Mouse (Mus musculus) stomach, embryonic 15.5 days (tissue): ENCODE results near the gene Mup8. TPM values are rescaled to one million over a fixed set of nuclear protein-coding genes. Genes with fewer than 3 reads are reported as not detected.
"Not testable (repeated sequence)": the region's sequence is repeated elsewhere in the genome, so short reads cannot be mapped to it uniquely, and the experiment has no call there.

Experiments used
- ATAC-seq: fragments of 200-750 bp; cut with Nextera tagmentation; 2 replicates; pipeline ENCODE4 v1.8.0; 2017; ENCODE audit warnings: low read depth, moderate number of reproducible peaks, moderate TSS enrichment; ENCODE audit not compliant: insufficient read depth, low FRiP score
- H3K27ac ChIP-seq: fragments of 300-500 bp; sonication (generic); 2 replicates; pipeline ENCODE4 v1.5.1; 2015; ENCODE audit warnings: mild to moderate bottlenecking, inconsistent platforms
- H3K27me3 ChIP-seq: fragments of 300-500 bp; sonication (generic); replicated peaks from 2 replicates; pipeline ENCODE4 v1.6.1; 2015; ENCODE audit warnings: inconsistent platforms
- H3K36me3 ChIP-seq: fragments of 300-500 bp; sonication (generic); 2 replicates; pipeline ENCODE4 v1.6.1; 2015; ENCODE audit warnings: inconsistent platforms
- H3K4me1 ChIP-seq: fragments of 300-500 bp; sonication (generic); 2 replicates; pipeline ENCODE4 v1.6.1; 2015; ENCODE audit warnings: inconsistent platforms
- H3K4me2 ChIP-seq: fragments of 300-500 bp; sonication (generic); 2 replicates; pipeline ENCODE4 v1.6.1; 2015; ENCODE audit warnings: mild to moderate bottlenecking, inconsistent platforms
- H3K4me3 ChIP-seq: fragments of 300-500 bp; sonication (generic); replicated peaks from 2 replicates; pipeline ENCODE4 v1.5.1; 2015; ENCODE audit warnings: inconsistent platforms
- H3K9ac ChIP-seq: fragments of 300-500 bp; sonication (generic); 2 replicates; pipeline ENCODE4 v1.6.1; 2015; ENCODE audit warnings: inconsistent platforms
- H3K9me3 ChIP-seq: fragments of 300-500 bp; sonication (generic); 2 replicates; pipeline ENCODE4 v1.6.1; 2016; ENCODE audit warnings: inconsistent platforms
- WGBS: fragments of 180-500 bp; shearing (Covaris S2); methylation state at CpG from one replicate; pipeline ENCODE4 v1.1.7; 2015; 5-methylcytosine and 5-hydroxymethylcytosine counted together
- polyA plus RNA-seq: library from polyadenylated mRNA; unstranded; fragments of >200 nt; fragmentation: Nextera tagmentation; extraction: Ambion mirVana; gene quantifications from 2 replicates; pipeline ENCODE4 v1.2.1, GENCODE M21; 2015

The Mup8 gene
- polyA plus RNA-seq, result not detected in 2 replicates

DNA sequence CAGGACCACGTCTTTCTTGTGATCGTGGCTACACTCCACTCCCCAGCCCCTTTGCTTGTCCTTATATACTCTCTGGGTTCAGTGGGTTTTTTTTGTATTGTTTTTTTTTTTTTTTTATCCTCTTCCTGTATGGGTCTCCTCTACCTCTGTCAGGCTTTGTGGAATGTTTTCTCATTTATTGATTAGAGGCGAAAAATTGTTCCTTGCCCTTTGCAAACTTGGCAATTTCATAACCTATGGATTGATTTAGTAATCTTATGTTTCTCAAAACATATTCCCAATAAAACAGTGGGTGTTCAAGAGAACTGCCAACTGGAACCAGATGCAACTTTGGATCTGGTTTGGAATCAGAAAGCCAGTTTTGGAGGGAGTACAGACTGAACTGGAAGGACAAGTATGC lies at the start of gene Mup8:
Gene Mup8 (minus strand): TSS at position 101 of the 400 bp plus-strand sequence.
- not testable (repeated sequence) for H3K36me3 ChIP-seq, H3K27me3 ChIP-seq, H3K9ac ChIP-seq, H3K4me2 ChIP-seq, H3K4me3 ChIP-seq, H3K9me3 ChIP-seq, H3K27ac ChIP-seq, ATAC-seq, H3K4me1 ChIP-seq
- 81% methylated on average over 3 of the region's 3 CpGs for WGBS

- not testable (repeated sequence) for H3K4me2 ChIP-seq, H3K27me3 ChIP-seq, ATAC-seq, H3K4me3 ChIP-seq, H3K9me3 ChIP-seq, H3K4me1 ChIP-seq, H3K36me3 ChIP-seq, H3K27ac ChIP-seq, H3K9ac ChIP-seq
- 77% methylated on average over 11 of the region's 11 CpGs for WGBS
These were observed 43.8 kb upstream of the Mup8 start for GRCm38 (mm10) chr4:60265977-60266770.

- H3K4me3 ChIP-seq, H3K9ac ChIP-seq, H3K27me3 ChIP-seq, ATAC-seq, H3K36me3 ChIP-seq, H3K4me2 ChIP-seq, H3K9me3 ChIP-seq, H3K27ac ChIP-seq, H3K4me1 ChIP-seq: not testable (repeated sequence)
- 92% methylated on average over 3 of the region's 4 CpGs for WGBS
These were observed 40.3 kb upstream of the Mup8 start for GRCm38 (mm10) chr4:60262706-60263105.

Other genes starting within 250 kb of the Mup8 start
- not detected in 2 replicates for gene Mup7, start 152.1 kb downstream of the Mup8 start, polyA plus RNA-seq
- gene Mup2, start 68.3 kb downstream of the Mup8 start, polyA plus RNA-seq, result not detected in 2 replicates
- not detected in 2 replicates for gene Mup9, start 199.4 kb upstream of the Mup8 start, polyA plus RNA-seq